Mouse (Mus musculus): ENCODE measurements around the gene Bpifa5. TPM values are rescaled to one million over a fixed set of nuclear protein-coding genes. Genes with fewer than 3 reads are reported as not detected.
A peak's percentile ranks its signal among the peaks of the same experiment; 100 is the strongest.
"Not testable (repeated sequence)": the region's sequence is repeated elsewhere in the genome, so short reads cannot be mapped to it uniquely, and the experiment has no call there.

Gene Bpifa5
- polyA plus RNA-seq, 1 experiment: 1.3 TPM

- no peaks in the 10 kb centered on the region for H3K27me3 ChIP-seq (ENCODE audit: control insufficient read depth, insufficient read depth, low read length)
- no peak for DNase-seq
- H3K36me3 ChIP-seq (ENCODE audit: control insufficient read depth, insufficient read depth, low read length): no peaks in the 10 kb centered on the region
- no peak overlapping the region for H3K27ac ChIP-seq (ENCODE audit: control insufficient read depth, insufficient read depth, low read length)
- 94% methylated on average over 5 of the region's 5 CpGs for WGBS
- H3K4me1 ChIP-seq (replicated peaks; ENCODE audit: control insufficient read depth, insufficient read depth, low read length): no peaks in the 10 kb centered on the region
- no peak overlapping the region for H3K4me3 ChIP-seq (ENCODE audit: control insufficient read depth, insufficient read depth, low read length)
- no peak for TF ChIP-seq CTCF (IDR thresholded peaks at IDR 0.05; ENCODE audit: borderline replicate concordance, control insufficient read depth, extremely low read depth, insufficient read depth, low read length, poor library complexity)
- no peak for TF ChIP-seq POLR2A (IDR thresholded peaks at IDR 0.05; ENCODE audit: control insufficient read depth, extremely low read depth, insufficient read depth, low read length, poor library complexity)
Measured at GRCm38 (mm10) chr2:154163306-154163705, 899 bp downstream of the Bpifa5 start.

GRCm38 (mm10) chr2:154169172-154169571 lies 6.8 kb downstream of the Bpifa5 start:
- WGBS: 68% methylated on average over 3 of the region's 3 CpGs
- DNase-seq: no peak
- TF ChIP-seq CTCF (IDR thresholded peaks at IDR 0.05; ENCODE audit: borderline replicate concordance, control insufficient read depth, extremely low read depth, insufficient read depth, low read length, poor library complexity): no peak
- TF ChIP-seq POLR2A (IDR thresholded peaks at IDR 0.05; ENCODE audit: control insufficient read depth, extremely low read depth, insufficient read depth, low read length, poor library complexity): no peak

GRCm38 (mm10) chr2:154171621-154172020 lies 9.2 kb downstream of the Bpifa5 start:
- TF ChIP-seq CTCF (IDR thresholded peaks at IDR 0.05; ENCODE audit: borderline replicate concordance, control insufficient read depth, extremely low read depth, insufficient read depth, low read length, poor library complexity) (no peak), POLR2A (IDR thresholded peaks at IDR 0.05; ENCODE audit: control insufficient read depth, extremely low read depth, insufficient read depth, low read length, poor library complexity) (no peak)
- H3K36me3 ChIP-seq (ENCODE audit: control insufficient read depth, insufficient read depth, low read length): no peaks in the 10 kb centered on the region
- no peak overlapping the region for H3K4me3 ChIP-seq (ENCODE audit: control insufficient read depth, insufficient read depth, low read length)
- WGBS: 66% methylated on average over 6 of the region's 6 CpGs
- no peaks in the 10 kb centered on the region for H3K4me1 ChIP-seq (replicated peaks; ENCODE audit: control insufficient read depth, insufficient read depth, low read length)
- no peak overlapping the region for H3K27ac ChIP-seq (ENCODE audit: control insufficient read depth, insufficient read depth, low read length)
- no peak for DNase-seq
- no peaks in the 10 kb centered on the region for H3K27me3 ChIP-seq (ENCODE audit: control insufficient read depth, insufficient read depth, low read length)

More at GRCm38 (mm10) chr2:154169172-154169571, 6.8 kb downstream of the Bpifa5 start:
- no peaks in the 10 kb centered on the region for H3K27me3 ChIP-seq (ENCODE audit: control insufficient read depth, insufficient read depth, low read length)
- H3K36me3 ChIP-seq (ENCODE audit: control insufficient read depth, insufficient read depth, low read length): no peaks in the 10 kb centered on the region
- no peak overlapping the region for H3K4me3 ChIP-seq (ENCODE audit: control insufficient read depth, insufficient read depth, low read length)
- H3K27ac ChIP-seq (ENCODE audit: control insufficient read depth, insufficient read depth, low read length): no peak overlapping the region
- H3K4me1 ChIP-seq (replicated peaks; ENCODE audit: control insufficient read depth, insufficient read depth, low read length): no peaks in the 10 kb centered on the region

GRCm38 (mm10) chr2:154173313-154173712 lies 10.9 kb downstream of the Bpifa5 start:
- WGBS: 26% methylated on average over 1 of the region's 1 CpGs
- H3K27ac ChIP-seq (ENCODE audit: control insufficient read depth, insufficient read depth, low read length): no peak overlapping the region
- no peaks in the 10 kb centered on the region for H3K27me3 ChIP-seq (ENCODE audit: control insufficient read depth, insufficient read depth, low read length)
- no peaks in the 10 kb centered on the region for H3K4me1 ChIP-seq (replicated peaks; ENCODE audit: control insufficient read depth, insufficient read depth, low read length)
- no peaks in the 10 kb centered on the region for H3K36me3 ChIP-seq (ENCODE audit: control insufficient read depth, insufficient read depth, low read length)
- DNase-seq: peak; percentile 9
- TF ChIP-seq CTCF (IDR thresholded peaks at IDR 0.05; ENCODE audit: borderline replicate concordance, control insufficient read depth, extremely low read depth, insufficient read depth, low read length, poor library complexity) (no peak), POLR2A (IDR thresholded peaks at IDR 0.05; ENCODE audit: control insufficient read depth, extremely low read depth, insufficient read depth, low read length, poor library complexity) (no peak)
- no peak overlapping the region for H3K4me3 ChIP-seq (ENCODE audit: control insufficient read depth, insufficient read depth, low read length)

- not testable (repeated sequence) for DNase-seq; H3K4me1 ChIP-seq (replicated peaks; ENCODE audit: control insufficient read depth, insufficient read depth, low read length); H3K27ac ChIP-seq (ENCODE audit: control insufficient read depth, insufficient read depth, low read length); H3K36me3 ChIP-seq (ENCODE audit: control insufficient read depth, insufficient read depth, low read length); H3K4me3 ChIP-seq (ENCODE audit: control insufficient read depth, insufficient read depth, low read length); H3K27me3 ChIP-seq (ENCODE audit: control insufficient read depth, insufficient read depth, low read length)
- 89% methylated on average over 7 of the region's 7 CpGs for whole genome bisulfite sequencing
Measured at GRCm38 (mm10) chr2:154181900-154182299, 19.5 kb downstream of the Bpifa5 start.

- WGBS: 84% methylated on average over 4 of the region's 4 CpGs
- H3K27ac ChIP-seq (ENCODE audit: control insufficient read depth, insufficient read depth, low read length); H3K4me1 ChIP-seq (replicated peaks; ENCODE audit: control insufficient read depth, insufficient read depth, low read length); H3K27me3 ChIP-seq (ENCODE audit: control insufficient read depth, insufficient read depth, low read length); DNase-seq; H3K36me3 ChIP-seq (ENCODE audit: control insufficient read depth, insufficient read depth, low read length); H3K4me3 ChIP-seq (ENCODE audit: control insufficient read depth, insufficient read depth, low read length): not testable (repeated sequence)
Measured at GRCm38 (mm10) chr2:154183061-154183460, 20.7 kb downstream of the Bpifa5 start.

- Histone ChIP-seq H3K36me3 (ENCODE audit: control insufficient read depth, insufficient read depth, low read length) (no peaks in the 10 kb centered on the region), H3K4me3 (ENCODE audit: control insufficient read depth, insufficient read depth, low read length) (no peak overlapping the region), H3K27ac (ENCODE audit: control insufficient read depth, insufficient read depth, low read length) (no peak overlapping the region), H3K27me3 (ENCODE audit: control insufficient read depth, insufficient read depth, low read length) (no peaks in the 10 kb centered on the region), H3K4me1 (replicated peaks; ENCODE audit: control insufficient read depth, insufficient read depth, low read length) (no peaks in the 10 kb centered on the region)
- WGBS: 96% methylated on average over 6 of the region's 6 CpGs
- DNase-seq: no peak
- TF ChIP-seq CTCF (IDR thresholded peaks at IDR 0.05; ENCODE audit: borderline replicate concordance, control insufficient read depth, extremely low read depth, insufficient read depth, low read length, poor library complexity) (no peak), POLR2A (IDR thresholded peaks at IDR 0.05; ENCODE audit: control insufficient read depth, extremely low read depth, insufficient read depth, low read length, poor library complexity) (no peak)
Measured at GRCm38 (mm10) chr2:154185319-154185718, 22.9 kb downstream of the Bpifa5 start.
